Mouse (Mus musculus) G1E (cell line): ENCODE results near the gene Klhl18.

Experiments
- CTCF ChIP-seq: IDR thresholded peaks from 2 replicates; pipeline ENCODE4 v1.5.1; 2012; ENCODE audit warnings: low read depth, low read length, inconsistent platforms, mixed read lengths
- GATA1 ChIP-seq: IDR thresholded peaks from 2 replicates; pipeline ENCODE4 v1.6.1; 2012; ENCODE audit warnings: borderline replicate concordance, low read length, inconsistent platforms, mixed read lengths
- TAL1 ChIP-seq: conservative IDR thresholded peaks from 2 replicates; pipeline ENCODE4 v1.6.1; 2012; ENCODE audit warnings: low read depth, low read length, inconsistent platforms, mixed read lengths

DNA sequence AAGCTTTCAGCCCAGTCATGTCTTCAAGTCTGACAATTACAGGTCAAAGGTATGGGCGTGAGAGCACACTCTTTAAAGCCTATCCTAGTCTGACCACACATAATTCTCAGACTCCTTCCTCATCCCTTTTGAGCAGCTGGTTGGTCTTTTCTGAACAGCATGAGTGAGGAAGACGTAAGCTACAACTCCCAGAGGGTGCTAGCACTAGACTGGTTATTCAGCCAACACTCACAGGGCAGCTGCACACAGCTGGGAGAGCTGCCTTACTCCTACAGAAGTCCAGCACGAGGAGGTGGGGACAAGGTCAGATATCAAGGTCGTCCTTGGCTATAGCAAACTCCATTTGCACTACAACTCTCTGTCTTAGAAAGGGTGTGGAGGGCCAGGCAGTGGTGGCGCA, 75.8 kb downstream of the Klhl18 start:
- TF ChIP-seq GATA1: no peak
- TF ChIP-seq CTCF: no peak
- TF ChIP-seq TAL1: no peak
